Comparison of ENCODE assay signal across 9 mouse cellular contexts in genomic region chr10:81405588-81406201, GRCm38 (mm10). TPM values are rescaled to one million over a fixed set of nuclear protein-coding genes. Genes with fewer than 3 reads are reported as not detected.
A peak's percentile ranks its signal among the peaks of the same experiment; 100 is the strongest.
DNase-seq lines count a peak whose midpoint lies in the region; ATAC-seq and TF ChIP-seq lines count a peak whose summit lies in the region.
"Had no signal": no experiment of that assay in that cellular context is flagged by ENCODE, and none has a peak within 500 bp of the region (broad histone marks: within the 10 kb centered on the region; RNA-seq: fewer than 3 reads in every experiment).

No protein-coding gene starts in this region.

- no peak overlapping the region for H3K9ac ChIP-seq in hindbrain, postnatal 0 days (replicated peaks; ENCODE audit: low read length)
- H3K9ac ChIP-seq in hindbrain, embryonic 11.5 days (ENCODE audit: low read depth, low read length): no peak overlapping the region
- no peak overlapping the region for H3K9ac ChIP-seq in heart, embryonic 12.5 days
- H3K9ac ChIP-seq in lung, postnatal 0 days (replicated peaks; ENCODE audit: low read depth): no peak overlapping the region

- H3K4me3 ChIP-seq in hindbrain, postnatal 0 days (ENCODE audit: low read length): no peak overlapping the region
- no peak overlapping the region for H3K4me3 ChIP-seq in hindbrain, embryonic 11.5 days (ENCODE audit: low read depth, low read length)
- no peak overlapping the region for H3K4me3 ChIP-seq in heart, embryonic 12.5 days
- H3K4me3 ChIP-seq in lung, postnatal 0 days (ENCODE audit: low read depth, low read length): no peak overlapping the region
- H3K4me3 ChIP-seq: limb, embryonic 15.5 days had no signal

- 0 out of 2 replicates have a peak, but pooled peaks have one; percentile 13 for TF ChIP-seq EP300 in lung, postnatal 0 days (IDR thresholded peaks at IDR 0.05)

- H3K9me3 ChIP-seq in hindbrain, postnatal 0 days (ENCODE audit: low read length): no peaks in the 10 kb centered on the region
- H3K9me3 ChIP-seq in hindbrain, embryonic 11.5 days (ENCODE audit: control insufficient read depth, low read length): no peaks in the 10 kb centered on the region
- H3K9me3 ChIP-seq in heart, embryonic 12.5 days (replicated peaks): no peaks in the 10 kb centered on the region
- no peaks in the 10 kb centered on the region for H3K9me3 ChIP-seq in lung, postnatal 0 days (ENCODE audit: low read length)
- H3K9me3 ChIP-seq: limb, embryonic 15.5 days had no signal

- DNase-seq in hindbrain, postnatal 0 days (ENCODE audit: low spot score): peak; percentile 69
- no peak for DNase-seq in hindbrain, embryonic 11.5 days (ENCODE audit: low spot score)
- peak; percentile 85 to 86 for DNase-seq in B cell, adult 2 months
- DNase-seq in adrenal gland, postnatal 25 days: peak; percentile 63
- DNase-seq in lung, postnatal 0 days (ENCODE audit: low spot score): no peak
- peak; percentile 79 for DNase-seq in thymus, postnatal 14 days
- DNase-seq in urinary bladder, postnatal 10 days (ENCODE audit: low spot score): no peak

- ATAC-seq in hindbrain, postnatal 0 days: no peak
- no peak for ATAC-seq in hindbrain, embryonic 11.5 days (ENCODE audit: low FRiP score)
- ATAC-seq in heart, embryonic 12.5 days (ENCODE audit: insufficient number of reproducible peaks, low FRiP score): no peak
- ATAC-seq in lung, postnatal 0 days: no peak

- H3K27me3 ChIP-seq in hindbrain, postnatal 0 days (ENCODE audit: insufficient read depth, low read length): no peaks in the 10 kb centered on the region
- H3K27me3 ChIP-seq in hindbrain, embryonic 11.5 days (ENCODE audit: control insufficient read depth, insufficient read depth, low read length): peaks cover 22% of the 10 kb centered on the region
- 0 out of 2 replicates have a peak, but pooled peaks cover 5% of the 10 kb centered on the region for H3K27me3 ChIP-seq in heart, embryonic 12.5 days (replicated peaks)
- no peaks in the 10 kb centered on the region for H3K27me3 ChIP-seq in lung, postnatal 0 days (replicated peaks; ENCODE audit: insufficient read depth, low read length)
- H3K27me3 ChIP-seq: limb, embryonic 15.5 days had no signal

- H3K4me2 ChIP-seq in hindbrain, postnatal 0 days (ENCODE audit: low read depth, low read length): no peak overlapping the region
- no peak overlapping the region for H3K4me2 ChIP-seq in hindbrain, embryonic 11.5 days (replicated peaks; ENCODE audit: low read depth, low read length)
- peak overlapping the region; percentile 66 for H3K4me2 ChIP-seq in heart, embryonic 12.5 days
- no peak overlapping the region for H3K4me2 ChIP-seq in lung, postnatal 0 days (replicated peaks; ENCODE audit: low read depth, low read length)
- H3K4me2 ChIP-seq: limb, embryonic 15.5 days had no signal

- peak; percentile 78 for TF ChIP-seq CTCF in hindbrain, postnatal 0 days (IDR thresholded peaks at IDR 0.05; ENCODE audit: low read depth)
- peak; percentile 80 for TF ChIP-seq CTCF in lung, postnatal 0 days (IDR thresholded peaks at IDR 0.05)

- H3K36me3 ChIP-seq in hindbrain, postnatal 0 days (ENCODE audit: insufficient read depth, low read length): peaks cover 24% of the 10 kb centered on the region
- H3K36me3 ChIP-seq in hindbrain, embryonic 11.5 days (ENCODE audit: control insufficient read depth, insufficient read depth, low read length): no peaks in the 10 kb centered on the region
- H3K36me3 ChIP-seq in heart, embryonic 12.5 days: peaks cover 58% of the 10 kb centered on the region
- H3K36me3 ChIP-seq in lung, postnatal 0 days (ENCODE audit: insufficient read depth, low read length): peaks cover 11% of the 10 kb centered on the region; the same call in 1 of the 2 replicates

- WGBS in hindbrain, postnatal 0 days: 44% methylated on average over 13 of the region's 13 CpGs
- WGBS in hindbrain, embryonic 11.5 days: 42% methylated on average over 13 of the region's 13 CpGs
- 40% methylated on average over 13 of the region's 13 CpGs for WGBS in heart, embryonic 12.5 days
- 48% methylated on average over 13 of the region's 13 CpGs for WGBS in lung, postnatal 0 days

- peaks cover 31% of the 10 kb centered on the region for H3K4me1 ChIP-seq in hindbrain, postnatal 0 days (ENCODE audit: insufficient read depth, low read length)
- H3K4me1 ChIP-seq in hindbrain, embryonic 11.5 days (replicated peaks; ENCODE audit: control insufficient read depth, insufficient read depth, low read length): peaks cover 41% of the 10 kb centered on the region
- H3K4me1 ChIP-seq in heart, embryonic 12.5 days (replicated peaks): peaks cover 95% of the 10 kb centered on the region
- peaks cover 32% of the 10 kb centered on the region for H3K4me1 ChIP-seq in lung, postnatal 0 days (ENCODE audit: insufficient read depth, low read depth, low read length)

- H3K27ac ChIP-seq in hindbrain, postnatal 0 days: no peak overlapping the region
- H3K27ac ChIP-seq in hindbrain, embryonic 11.5 days (ENCODE audit: low read depth, low read length): no peak overlapping the region
- peak overlapping the region; percentile 76; the same call in 1 of the 2 replicates for H3K27ac ChIP-seq in heart, embryonic 12.5 days (ENCODE audit: poor library complexity, severe bottlenecking)
- H3K27ac ChIP-seq in lung, postnatal 0 days (ENCODE audit: low read length): no peak overlapping the region; the same call in 1 of the 2 replicates

RNA-seq across cellular contexts. Expression of gene Smim24, which starts 12.8 kb away (rescaled TPM):
- 2.9 and 3.7 TPM in 2 replicates for total RNA-seq in hindbrain, postnatal 0 days (2014; rRNA removed)
- 1.4 and 1.7 TPM in 2 replicates for polyA plus RNA-seq in hindbrain, postnatal 0 days (2015; fragmentation: Nextera tagmentation; extraction: Ambion mirVana)
- polyA plus RNA-seq in hindbrain, embryonic 11.5 days (2014; fragmentation: Nextera tagmentation; extraction: Ambion mirVana): 2.7 and 4.1 TPM in 2 replicates
- total RNA-seq in adrenal gland, postnatal 25 days (2021): 1.4 TPM in 1 of 2 replicates, not detected in the other
- 2.9 and 4.3 TPM in 2 replicates for polyA plus RNA-seq in heart, embryonic 12.5 days (2016; fragmentation: Nextera tagmentation; extraction: Ambion mirVana)
- polyA plus RNA-seq in lung, postnatal 0 days (2015; fragmentation: Nextera tagmentation; extraction: Ambion mirVana): 3.1 and 3.6 TPM in 2 replicates

RNA-seq across cellular contexts. Expression of gene Gm48552, which starts 16.9 kb away (rescaled TPM):
- 7.5 TPM in 2 replicates for total RNA-seq in hindbrain, postnatal 0 days (2014; rRNA removed)
- polyA plus RNA-seq in hindbrain, postnatal 0 days (2015; fragmentation: Nextera tagmentation; extraction: Ambion mirVana): 2.7 and 4.0 TPM in 2 replicates
- 0.49 and 1.0 TPM in 2 replicates for polyA plus RNA-seq in hindbrain, embryonic 11.5 days (2014; fragmentation: Nextera tagmentation; extraction: Ambion mirVana)
- 1.5 TPM in 1 of 2 replicates, not detected in the other for total RNA-seq in adrenal gland, postnatal 25 days (2021)
- 1.2 and 1.8 TPM in 2 replicates for polyA plus RNA-seq in heart, embryonic 12.5 days (2016; fragmentation: Nextera tagmentation; extraction: Ambion mirVana)
- polyA plus RNA-seq in lung, postnatal 0 days (2015; fragmentation: Nextera tagmentation; extraction: Ambion mirVana): 0.20 and 0.63 TPM in 2 replicates

RNA-seq across cellular contexts. Expression of gene Gm48551, which starts 21.4 kb away (rescaled TPM):
- 2.1 and 3.3 TPM in 2 replicates for total RNA-seq in hindbrain, postnatal 0 days (2014; rRNA removed)
- polyA plus RNA-seq in hindbrain, postnatal 0 days (2015; fragmentation: Nextera tagmentation; extraction: Ambion mirVana): 5.3 and 7.0 TPM in 2 replicates
- polyA plus RNA-seq in hindbrain, embryonic 11.5 days (2014; fragmentation: Nextera tagmentation; extraction: Ambion mirVana): 2.2 and 3.2 TPM in 2 replicates
- total RNA-seq in adrenal gland, postnatal 25 days (2021): 1.7 TPM in 2 replicates
- polyA plus RNA-seq in heart, embryonic 12.5 days (2016; fragmentation: Nextera tagmentation; extraction: Ambion mirVana): 1.9 and 2.2 TPM in 2 replicates
- polyA plus RNA-seq in lung, postnatal 0 days (2015; fragmentation: Nextera tagmentation; extraction: Ambion mirVana): 2.4 and 3.0 TPM in 2 replicates

RNA-seq across cellular contexts. Expression of gene Dohh, which starts 21.5 kb away (rescaled TPM):
- total RNA-seq in hindbrain, postnatal 0 days (2014; rRNA removed): 146 TPM in 2 replicates
- polyA plus RNA-seq in hindbrain, postnatal 0 days (2015; fragmentation: Nextera tagmentation; extraction: Ambion mirVana): 111 and 114 TPM in 2 replicates
- 44.8 and 52.6 TPM in 2 replicates for polyA plus RNA-seq in hindbrain, embryonic 11.5 days (2014; fragmentation: Nextera tagmentation; extraction: Ambion mirVana)
- 48.4 and 52.7 TPM in 2 replicates for total RNA-seq in adrenal gland, postnatal 25 days (2021)
- 66.7 and 66.9 TPM in 2 replicates for polyA plus RNA-seq in heart, embryonic 12.5 days (2016; fragmentation: Nextera tagmentation; extraction: Ambion mirVana)
- polyA plus RNA-seq in lung, postnatal 0 days (2015; fragmentation: Nextera tagmentation; extraction: Ambion mirVana): 49.4 and 55.2 TPM in 2 replicates

RNA-seq across cellular contexts. Expression of gene Fzr1, which starts 27.4 kb away (rescaled TPM):
- total RNA-seq in hindbrain, postnatal 0 days (2014; rRNA removed): 106 and 118 TPM in 2 replicates
- 131 and 134 TPM in 2 replicates for polyA plus RNA-seq in hindbrain, postnatal 0 days (2015; fragmentation: Nextera tagmentation; extraction: Ambion mirVana)
- polyA plus RNA-seq in hindbrain, embryonic 11.5 days (2014; fragmentation: Nextera tagmentation; extraction: Ambion mirVana): 83.0 and 92.1 TPM in 2 replicates
- total RNA-seq in adrenal gland, postnatal 25 days (2021): 49.3 and 51.6 TPM in 2 replicates
- polyA plus RNA-seq in heart, embryonic 12.5 days (2016; fragmentation: Nextera tagmentation; extraction: Ambion mirVana): 96.4 and 99.5 TPM in 2 replicates
- polyA plus RNA-seq in lung, postnatal 0 days (2015; fragmentation: Nextera tagmentation; extraction: Ambion mirVana): 39.5 and 39.7 TPM in 2 replicates

Comparison
In these comparisons a context has a peak if more than half of its experiments do, and no peak if none do; other contexts are left out.
1. DNase-seq: peak in hindbrain, postnatal 0 days (single experiment), B cell, adult 2 months (2 of 2), adrenal gland, postnatal 25 days (single experiment) and thymus, postnatal 14 days (single experiment); none in hindbrain, embryonic 11.5 days (single experiment), lung, postnatal 0 days (single experiment) and urinary bladder, postnatal 10 days (single experiment).